Mouse (Mus musculus) embryonic facial prominence, embryonic 11.5 days (tissue): Measurements from ENCODE around the gene Grik3. TPM values are rescaled to one million over a fixed set of nuclear protein-coding genes. Genes with fewer than 3 reads are reported as not detected.
A peak's percentile ranks its signal among the peaks of the same experiment; 100 is the strongest.

ENCODE experiments used
- ATAC-seq: fragments of 200-750 bp; cut with Nextera tagmentation; replicated peaks from 2 replicates; pipeline ENCODE4 v1.8.0; 2017; ENCODE audit warnings: low read depth; ENCODE audit not compliant: insufficient number of reproducible peaks, low FRiP score, low TSS enrichment
- DNase-seq: peaks from one replicate; pipeline ENCODE4 v3.0.0-alpha.2; 2015; ENCODE audit warnings: low spot score
- H3K27ac ChIP-seq: fragments of 300-500 bp; sonication (generic); replicated peaks from 2 replicates; pipeline ENCODE4 v1.5.1; 2014; ENCODE audit warnings: mild to moderate bottlenecking, low read depth, low read length, control low read depth
- H3K27me3 ChIP-seq: fragments of 300-500 bp; sonication (generic); 2 replicates; pipeline ENCODE4 v1.6.1; 2014; ENCODE audit warnings: mild to moderate bottlenecking, low read length, moderate library complexity, mixed read lengths; ENCODE audit not compliant: control insufficient read depth, insufficient read depth
- H3K36me3 ChIP-seq: fragments of 300-500 bp; sonication (generic); replicated peaks from 2 replicates; pipeline ENCODE4 v1.6.1; 2014; ENCODE audit warnings: low read depth, mild to moderate bottlenecking, low read length, moderate library complexity, mixed read lengths; ENCODE audit not compliant: control insufficient read depth, insufficient read depth
- H3K4me1 ChIP-seq: fragments of 300-500 bp; sonication (generic); 2 replicates; pipeline ENCODE4 v1.6.1; 2014; ENCODE audit warnings: low read length, mixed read lengths; ENCODE audit not compliant: control insufficient read depth, insufficient read depth
- H3K4me2 ChIP-seq: fragments of 300-500 bp; sonication (generic); 2 replicates; pipeline ENCODE4 v1.6.1; 2014; ENCODE audit warnings: low read depth, mild to moderate bottlenecking, control low read depth, low read length, moderate library complexity
- H3K4me3 ChIP-seq: fragments of 300-500 bp; sonication (generic); 2 replicates; pipeline ENCODE4 v1.5.1; 2014; ENCODE audit warnings: low read depth, low read length, control low read depth
- H3K9ac ChIP-seq: fragments of 300-500 bp; sonication (generic); replicated peaks from 2 replicates; pipeline ENCODE4 v1.6.1; 2014; ENCODE audit warnings: mild to moderate bottlenecking, control low read depth, low read length
- H3K9me3 ChIP-seq: fragments of 300-500 bp; sonication (generic); replicated peaks from 2 replicates; pipeline ENCODE4 v1.6.1; 2016; ENCODE audit warnings: mild to moderate bottlenecking, low read length, inconsistent platforms, mixed read lengths; ENCODE audit not compliant: control insufficient read depth
- WGBS: fragments of 180-500 bp; shearing (Covaris S2); extraction: QIAGEN DNeasy Blood & Tissue Kit; methylation state at CpG from one replicate; pipeline ENCODE4 v1.1.7; 2014; 5-methylcytosine and 5-hydroxymethylcytosine counted together
- polyA plus RNA-seq: library from polyadenylated mRNA; unstranded; fragments of >200 nt; fragmentation: Nextera tagmentation; extraction: Ambion mirVana; gene quantifications from 2 replicates; pipeline ENCODE4 v1.2.1, GENCODE M21; 2014

Grik3 gene
- polyA plus RNA-seq, 1 experiment from 2014 or later: 0.45 TPM

DNA sequence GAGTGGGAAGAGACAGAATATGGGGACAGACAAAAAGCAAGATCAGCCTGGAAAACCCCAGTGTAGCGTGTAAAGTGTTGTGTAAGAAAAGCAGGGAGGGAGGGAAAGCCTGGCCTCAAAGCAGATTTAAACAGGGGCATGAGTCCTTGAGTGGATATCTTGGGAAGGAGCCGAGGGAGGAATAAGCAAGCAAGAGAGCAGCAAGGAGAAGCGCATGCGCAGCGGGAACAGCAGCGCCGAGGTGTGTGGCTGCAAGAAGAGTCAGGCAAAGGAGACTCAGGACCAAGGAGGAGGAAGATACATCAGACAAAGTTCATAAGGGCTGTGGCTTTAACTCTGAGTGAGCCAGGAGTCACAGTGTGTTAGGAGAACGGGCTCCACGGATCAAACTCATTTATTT lies 30.7 kb upstream of the Grik3 start:
- H3K27me3 ChIP-seq: no peaks in the 10 kb centered on the region
- H3K9ac ChIP-seq: no peak overlapping the region
- no peaks in the 10 kb centered on the region for H3K9me3 ChIP-seq
- no peaks in the 10 kb centered on the region for H3K4me1 ChIP-seq
- no peak overlapping the region for H3K4me2 ChIP-seq
- no peak overlapping the region for H3K27ac ChIP-seq
- ATAC-seq: no peak
- WGBS: 76% methylated on average over 9 of the region's 9 CpGs
- DNase-seq: no peak
- H3K36me3 ChIP-seq: no peaks in the 10 kb centered on the region
- no peak overlapping the region for H3K4me3 ChIP-seq

DNA sequence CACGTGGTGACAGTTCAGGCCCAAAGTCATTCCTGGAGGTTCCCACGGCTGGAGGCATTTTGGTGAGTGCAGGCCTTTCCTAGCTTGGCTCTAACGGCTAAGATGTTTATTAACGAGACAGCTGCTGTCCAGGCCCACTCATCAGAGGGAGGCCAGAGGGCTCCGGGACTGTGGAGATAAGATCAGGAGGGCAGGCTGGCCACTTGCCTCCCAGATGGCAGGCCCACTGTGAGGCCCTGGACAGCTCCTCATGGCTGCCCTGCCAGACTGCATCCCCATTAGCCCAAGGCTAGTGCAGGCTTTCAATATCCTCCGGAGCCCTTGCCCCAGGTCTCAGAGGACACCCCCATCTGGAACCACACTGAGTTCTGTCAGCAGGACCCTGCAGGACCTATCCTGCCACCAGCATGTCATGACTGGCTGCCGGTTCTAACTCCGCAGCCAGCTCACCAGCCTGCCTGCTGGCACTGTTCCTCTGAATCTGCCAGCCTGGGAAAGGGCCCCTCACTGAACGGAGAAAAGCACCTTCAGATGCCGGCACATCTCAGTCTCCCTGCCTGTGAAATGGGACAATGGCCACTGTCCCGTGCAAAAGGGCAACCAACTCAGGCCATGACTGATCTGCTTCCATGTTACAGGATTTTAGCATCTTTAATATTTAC lies 20.7 kb upstream of the Grik3 start:
- DNase-seq (no peak), ATAC-seq (no peak)
- Histone ChIP-seq H3K27me3 (no peaks in the 10 kb centered on the region), H3K4me3 (no peak overlapping the region), H3K4me2 (no peak overlapping the region), H3K9me3 (no peaks in the 10 kb centered on the region), H3K36me3 (no peaks in the 10 kb centered on the region), H3K27ac (no peak overlapping the region), H3K9ac (no peak overlapping the region), H3K4me1 (no peaks in the 10 kb centered on the region)
- 42% methylated on average over 11 of the region's 11 CpGs for WGBS

DNA sequence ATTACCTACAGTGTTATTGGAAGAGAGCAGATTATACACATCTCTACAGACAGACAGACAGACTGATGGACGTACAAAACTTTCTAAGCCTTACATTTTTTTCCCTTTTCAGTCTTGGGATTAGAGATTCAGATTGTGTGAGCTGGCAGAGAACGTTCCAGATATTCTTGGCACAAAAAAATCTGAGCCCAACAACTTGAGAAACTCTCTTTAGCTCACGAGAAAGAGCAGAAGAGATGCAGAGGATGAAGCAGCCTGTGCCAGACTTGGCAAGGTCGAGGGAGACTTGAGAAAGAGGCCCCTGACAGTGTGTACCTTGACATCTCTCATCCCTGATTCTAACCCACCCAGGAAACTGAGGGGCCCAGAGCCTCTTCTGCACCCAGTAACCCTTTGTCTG lies 15.6 kb upstream of the Grik3 start:
- Histone ChIP-seq H3K27me3 (no peaks in the 10 kb centered on the region), H3K36me3 (no peaks in the 10 kb centered on the region), H3K4me3 (no peak overlapping the region), H3K9me3 (no peaks in the 10 kb centered on the region), H3K9ac (no peak overlapping the region), H3K4me1 (no peaks in the 10 kb centered on the region), H3K4me2 (no peak overlapping the region), H3K27ac (no peak overlapping the region)
- WGBS: 75% methylated on average over 4 of the region's 4 CpGs
- ATAC-seq (no peak), DNase-seq (no peak)

DNA sequence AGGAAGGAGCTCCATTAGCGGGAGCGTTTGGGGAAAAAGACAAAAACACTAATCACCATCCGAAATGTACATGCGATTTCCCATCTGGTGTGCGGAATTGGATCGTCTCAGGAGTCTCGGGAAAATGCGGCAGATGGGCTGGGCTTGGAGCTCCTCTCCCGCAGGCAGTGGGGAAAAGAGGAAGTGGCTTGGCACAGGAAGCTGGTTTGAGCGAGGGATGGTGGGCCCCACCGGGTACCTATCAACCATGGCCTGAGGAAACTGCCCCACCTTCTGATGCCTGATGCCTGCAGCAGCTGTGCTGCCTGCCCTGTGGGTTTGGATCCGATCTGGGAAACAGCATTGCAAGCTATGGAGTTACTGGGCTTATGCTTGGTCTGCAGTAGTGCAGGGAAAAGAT lies 12.4 kb upstream of the Grik3 start:
- ATAC-seq: no peak
- no peak overlapping the region for H3K4me3 ChIP-seq
- H3K27ac ChIP-seq: no peak overlapping the region
- no peak overlapping the region for H3K9ac ChIP-seq
- WGBS: 33% methylated on average over 12 of the region's 12 CpGs
- no peaks in the 10 kb centered on the region for H3K36me3 ChIP-seq
- no peaks in the 10 kb centered on the region for H3K9me3 ChIP-seq
- H3K4me2 ChIP-seq: no peak overlapping the region
- no peak for DNase-seq
- H3K27me3 ChIP-seq: peaks cover 3% of the 10 kb centered on the region; the same call in 1 of the 2 replicates
- no peaks in the 10 kb centered on the region for H3K4me1 ChIP-seq

DNA sequence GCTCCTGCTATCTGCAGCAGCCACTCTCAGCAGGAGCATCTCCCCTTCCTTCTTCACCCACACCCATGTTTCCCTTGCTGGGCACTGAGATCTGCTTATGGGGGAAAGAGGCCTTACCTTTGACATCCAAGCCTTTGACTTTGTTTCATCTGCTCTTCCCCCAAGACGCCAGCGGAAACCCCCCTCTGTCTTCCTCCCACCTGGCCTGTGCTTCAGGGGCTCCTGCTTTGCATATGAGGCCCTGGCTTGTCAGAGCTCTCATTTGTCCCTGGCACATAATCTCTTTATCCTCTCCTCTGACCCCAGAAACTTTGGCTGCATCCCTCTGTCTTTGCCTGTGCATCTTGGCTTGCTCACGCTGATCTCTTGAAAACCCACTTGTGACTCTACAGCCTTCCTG lies 9.2 kb upstream of the Grik3 start:
- H3K4me1 ChIP-seq: no peaks in the 10 kb centered on the region

DNA sequence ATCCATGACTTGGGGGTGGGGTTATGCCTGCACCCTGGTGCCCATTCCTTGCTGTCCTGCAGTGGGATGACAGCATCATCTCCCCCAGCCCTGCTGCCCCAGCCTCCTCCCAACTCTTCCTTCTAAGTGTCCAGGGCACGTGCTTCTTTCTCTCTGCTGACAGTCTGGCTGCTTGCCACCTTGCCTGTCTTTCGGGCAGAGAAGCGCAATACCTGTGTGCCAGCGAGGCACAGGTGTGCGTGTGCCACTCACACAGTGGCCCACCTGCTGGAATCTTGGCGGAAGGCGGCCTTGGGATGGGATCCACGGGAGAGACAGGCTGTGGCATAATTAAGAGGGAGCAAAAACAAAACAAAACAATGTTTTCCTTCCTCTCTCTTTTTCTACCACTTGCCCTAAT lies 6.4 kb upstream of the Grik3 start:
- 34% methylated on average over 8 of the region's 8 CpGs for WGBS
- no peaks in the 10 kb centered on the region for H3K9me3 ChIP-seq
- no peak for DNase-seq
- H3K9ac ChIP-seq: no peak overlapping the region
- ATAC-seq: no peak
- no peak overlapping the region for H3K4me2 ChIP-seq
- no peak overlapping the region for H3K27ac ChIP-seq
- H3K27me3 ChIP-seq: peaks cover 54% of the 10 kb centered on the region
- H3K4me1 ChIP-seq: no peaks in the 10 kb centered on the region
- H3K4me3 ChIP-seq: no peak overlapping the region
- no peaks in the 10 kb centered on the region for H3K36me3 ChIP-seq

More for the DNA sequence above, 9.2 kb upstream of the Grik3 start:
- ATAC-seq (no peak), DNase-seq (no peak)
- Histone ChIP-seq H3K4me2 (no peak overlapping the region), H3K27me3 (peaks cover 26% of the 10 kb centered on the region), H3K9ac (no peak overlapping the region), H3K27ac (no peak overlapping the region), H3K36me3 (no peaks in the 10 kb centered on the region), H3K9me3 (no peaks in the 10 kb centered on the region), H3K4me3 (no peak overlapping the region)
- WGBS: 28% methylated on average over 3 of the region's 3 CpGs

DNA sequence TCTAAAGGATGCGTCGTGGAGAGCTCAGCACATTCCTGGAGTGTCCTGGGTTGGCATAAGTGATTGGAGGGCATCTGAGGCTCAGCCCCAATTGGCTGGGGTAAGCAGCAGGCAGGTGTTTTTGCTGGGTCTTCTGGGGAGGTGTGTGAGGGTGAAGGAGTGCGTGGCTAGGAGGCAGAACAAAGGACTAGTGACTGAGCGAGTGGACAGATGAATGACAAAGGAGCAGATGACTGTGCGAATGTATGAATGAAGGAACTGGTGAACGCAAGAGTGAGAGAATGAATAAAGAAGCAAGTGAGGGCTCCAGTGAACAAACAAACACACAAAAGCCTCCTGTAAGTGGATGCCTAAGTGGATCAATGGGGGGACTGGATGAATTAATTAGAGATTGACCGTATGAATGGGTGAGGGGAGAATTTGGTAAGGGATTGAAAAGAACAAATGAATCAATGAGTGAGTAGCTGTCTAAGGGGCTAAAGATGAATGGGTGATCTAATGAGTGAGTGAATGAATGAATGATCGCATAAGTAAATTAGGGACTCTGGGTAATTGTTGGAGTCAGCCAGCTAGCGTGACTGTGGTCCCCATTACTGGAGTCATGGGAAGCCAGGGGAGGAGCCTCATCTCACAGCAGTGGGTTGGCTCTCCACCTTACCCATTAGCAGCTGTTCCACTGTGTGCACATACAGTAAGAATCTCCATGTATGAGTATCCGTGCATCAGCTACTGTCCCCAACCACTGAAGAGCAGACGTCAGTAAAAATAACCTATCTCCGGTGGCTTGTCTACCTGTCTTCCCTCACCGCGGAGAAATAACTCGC lies 4.9 kb upstream of the Grik3 start:
- no peak overlapping the region for H3K27ac ChIP-seq
- H3K4me3 ChIP-seq: no peak overlapping the region
- peaks cover 69% of the 10 kb centered on the region for H3K27me3 ChIP-seq

DNA sequence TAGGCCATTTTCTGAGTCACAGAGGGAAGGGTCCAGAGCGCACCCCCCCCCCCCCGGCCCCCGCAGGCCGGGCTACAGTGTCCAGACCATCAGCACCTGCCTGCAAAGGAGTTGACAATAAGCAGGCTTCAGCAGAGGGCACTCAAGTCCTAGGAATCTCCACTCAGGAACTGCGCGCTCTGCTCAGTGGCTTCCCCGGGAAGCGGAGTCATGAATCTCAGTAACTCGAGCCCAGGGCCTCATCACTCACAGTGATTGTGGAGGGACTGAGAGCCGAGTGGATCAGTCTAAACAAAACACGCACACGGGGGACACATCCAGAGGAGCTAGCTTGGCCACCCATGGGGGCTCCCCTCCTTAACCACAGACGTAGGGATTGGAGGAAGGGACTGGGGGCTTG lies 3.9 kb upstream of the Grik3 start:
- Histone ChIP-seq H3K27ac (no peak overlapping the region), H3K9ac (no peak overlapping the region), H3K36me3 (no peaks in the 10 kb centered on the region), H3K27me3 (peaks cover 75% of the 10 kb centered on the region), H3K4me1 (peaks cover 12% of the 10 kb centered on the region), H3K9me3 (no peaks in the 10 kb centered on the region), H3K4me2 (no peak overlapping the region), H3K4me3 (no peak overlapping the region)
- DNase-seq (peak; percentile 60), ATAC-seq (0 out of 2 replicates have a peak, but pooled peaks have one; percentile 14)
- WGBS: 2% methylated on average over 13 of the region's 13 CpGs

More for the DNA sequence above, 4.9 kb upstream of the Grik3 start:
- DNase-seq (peak; percentile 19), ATAC-seq (no peak; the same call in 1 of the 2 replicates)
- WGBS: 31% methylated on average over 15 of the region's 15 CpGs
- Histone ChIP-seq H3K9me3 (no peaks in the 10 kb centered on the region), H3K4me2 (no peak overlapping the region), H3K4me1 (peaks cover 4% of the 10 kb centered on the region), H3K36me3 (no peaks in the 10 kb centered on the region), H3K9ac (no peak overlapping the region)
